Mouse (Mus musculus): ENCODE measurements around the gene Fam131c.

- no peak for TF ChIP-seq CTCF (IDR thresholded peaks at IDR 0.05)
- TF ChIP-seq POLR2A (IDR thresholded peaks at IDR 0.05; ENCODE audit: insufficient read depth, low read depth, low read length), result no peak
Measured at GRCm38 (mm10) chr4:141391293-141391692, 23.3 kb downstream of the Fam131c start.
